Mouse (Mus musculus): ENCODE results near the gene Palm3. TPM values are rescaled to one million over a fixed set of nuclear protein-coding genes. Genes with fewer than 3 reads are reported as not detected.
"Not testable (repeated sequence)": the region's sequence is repeated elsewhere in the genome, so short reads cannot be mapped to it uniquely, and the experiment has no call there.

Palm3 gene
- polyA plus RNA-seq, 1 experiment from 2014 or later = 2.1 TPM

DNA sequence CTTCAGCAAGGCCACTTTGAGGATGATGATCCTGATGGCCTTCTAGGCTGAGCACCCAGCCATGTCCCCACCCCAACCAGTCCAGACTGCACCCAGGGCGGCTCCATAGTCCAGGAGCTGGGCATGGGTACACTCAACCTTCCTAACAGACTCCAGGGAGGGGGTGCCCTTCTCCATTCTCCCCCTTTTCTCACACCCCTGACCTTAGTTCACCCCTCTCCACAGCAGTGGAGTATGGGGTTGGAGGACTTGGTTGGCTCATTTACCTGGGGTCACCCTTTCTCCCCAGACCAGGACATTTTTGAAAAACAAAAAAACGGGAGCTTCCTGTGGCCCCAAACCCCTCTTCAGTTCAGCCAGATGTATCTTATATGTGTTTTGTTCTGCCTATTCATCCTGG, 21.4 kb upstream of the Palm3 start:
- Histone ChIP-seq H3K4me1 (ENCODE audit: control insufficient read depth, insufficient read depth, low read length) (peaks cover 23% of the 10 kb centered on the region), H3K27me3 (ENCODE audit: control insufficient read depth, insufficient read depth, low read length) (0 out of 2 replicates have a peak, but pooled peaks cover 6% of the 10 kb centered on the region)
- WGBS = 92% methylated on average over 2 of the region's 2 CpGs

DNA sequence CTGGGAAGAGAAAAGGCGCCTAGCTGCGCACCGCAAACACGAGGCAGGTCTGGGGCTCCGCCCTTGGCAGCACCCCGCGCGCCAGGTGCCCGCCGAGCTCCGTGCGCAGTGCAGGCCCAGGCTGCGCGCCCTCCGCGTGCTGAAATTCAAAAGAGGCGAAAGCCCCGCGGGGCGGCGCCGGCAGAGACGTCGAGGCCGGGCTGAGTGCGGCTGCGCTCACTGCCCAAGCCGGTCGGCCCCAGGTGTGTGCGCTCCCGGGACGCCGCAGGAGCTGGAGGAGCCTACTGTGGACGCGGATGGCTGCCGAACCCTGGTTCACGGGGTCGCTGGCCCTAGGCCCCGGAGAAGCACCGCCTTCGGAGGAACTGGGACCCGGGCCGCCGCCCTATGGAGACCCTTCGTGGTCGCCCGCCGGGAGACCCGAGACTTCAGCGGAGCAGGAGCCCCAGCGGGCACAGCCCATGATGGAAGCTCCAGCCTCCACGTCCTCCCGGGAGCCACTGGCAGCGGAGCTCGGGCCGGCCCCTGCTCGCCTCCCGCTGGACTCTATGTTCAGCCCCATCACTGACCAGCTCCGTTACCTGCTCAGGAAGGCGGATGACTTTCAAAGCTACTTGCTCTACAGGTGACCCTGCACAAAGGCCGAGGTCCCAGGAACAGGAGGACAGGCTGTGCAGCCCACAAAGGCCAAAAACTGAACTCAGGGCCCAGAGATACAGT, 19.8 kb upstream of the Palm3 start, which contains the start of gene 1700067K01Rik:
Gene 1700067K01Rik, plus strand, starts transcription at position 222 of the 720 bp plus-strand sequence.
- Histone ChIP-seq H3K27ac (replicated peaks; ENCODE audit: low read depth, low read length) (no peak within 1 kb of the TSS), H3K27me3 (ENCODE audit: control insufficient read depth, insufficient read depth, low read length) (0 out of 2 replicates have a peak, but pooled peaks cover 6% of the 10 kb centered on the region), H3K9ac (ENCODE audit: low read length) (no peak within 1 kb of the TSS), H3K4me1 (ENCODE audit: control insufficient read depth, insufficient read depth, low read length) (peaks cover 18% of the 10 kb centered on the region), H3K9me3 (ENCODE audit: control insufficient read depth, low read length) (no peaks in the 10 kb centered on the region), H3K4me2 (ENCODE audit: low read depth, severe bottlenecking) (peak within 1 kb of the TSS; percentile 29), H3K4me3 (ENCODE audit: low read depth, low read length) (0 out of 2 replicates have a peak within 1 kb of the TSS, but pooled peaks have one; percentile 5), H3K36me3 (ENCODE audit: control insufficient read depth, insufficient read depth, low read length) (peaks cover 5% of the 10 kb centered on the region; the same call in 1 of the 2 replicates)
- 23% methylated on average over 48 of the region's 61 CpGs for WGBS
- ATAC-seq (ENCODE audit: insufficient number of reproducible peaks, low FRiP score, low TSS enrichment, low read depth) = no peak
- no peak for DNase-seq (ENCODE audit: low spot score)

More for the DNA sequence above, 21.4 kb upstream of the Palm3 start:
- Histone ChIP-seq H3K4me3 (ENCODE audit: low read depth, low read length) (peak overlapping the region; percentile 76), H3K27ac (replicated peaks; ENCODE audit: low read depth, low read length) (no peak overlapping the region), H3K4me2 (ENCODE audit: low read depth, severe bottlenecking) (no peak overlapping the region), H3K9me3 (ENCODE audit: control insufficient read depth, low read length) (no peaks in the 10 kb centered on the region), H3K36me3 (ENCODE audit: control insufficient read depth, insufficient read depth, low read length) (peaks cover 5% of the 10 kb centered on the region; the same call in 1 of the 2 replicates), H3K9ac (ENCODE audit: low read length) (0 out of 2 replicates have a peak overlapping the region, but pooled peaks have one; percentile 12)
- DNase-seq (ENCODE audit: low spot score) (no peak), ATAC-seq (ENCODE audit: insufficient number of reproducible peaks, low FRiP score, low TSS enrichment, low read depth) (no peak)

DNA sequence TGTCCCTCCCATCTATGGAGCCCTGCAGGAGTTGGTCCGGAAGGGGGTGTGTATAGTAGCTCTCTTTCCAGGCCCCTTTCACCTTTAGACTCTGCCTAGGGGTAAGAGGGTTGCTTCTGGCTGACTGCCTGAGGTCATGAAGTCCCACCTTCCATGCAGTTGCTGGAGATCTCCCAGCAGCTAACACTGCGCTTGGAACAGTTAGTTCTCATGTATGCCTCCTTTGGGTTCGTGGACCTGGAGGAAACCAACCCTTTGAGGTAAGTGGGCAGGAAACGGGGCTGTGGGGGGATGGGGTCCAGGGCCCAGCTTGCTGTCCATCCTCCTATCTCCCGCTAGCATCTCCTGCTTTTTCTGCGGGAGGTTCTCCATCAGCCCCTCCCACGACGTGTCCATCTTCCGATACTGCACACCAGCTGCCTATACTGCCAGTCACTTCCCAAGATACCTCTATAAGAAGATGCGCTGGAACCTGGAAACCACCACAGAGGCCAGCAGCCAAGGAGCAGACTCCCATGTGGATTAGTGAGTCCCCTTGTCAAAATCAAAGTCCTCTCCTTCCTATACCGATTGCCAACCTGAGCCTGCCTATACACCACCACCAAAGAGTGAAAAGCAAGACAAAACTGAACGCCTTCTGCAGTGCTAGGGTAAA, 18.2 kb upstream of the Palm3 start:
- ATAC-seq (ENCODE audit: insufficient number of reproducible peaks, low FRiP score, low TSS enrichment, low read depth) = no peak
- 71% methylated on average over 12 of the region's 12 CpGs for WGBS
- peaks cover 18% of the 10 kb centered on the region for H3K4me1 ChIP-seq (ENCODE audit: control insufficient read depth, insufficient read depth, low read length)

DNA sequence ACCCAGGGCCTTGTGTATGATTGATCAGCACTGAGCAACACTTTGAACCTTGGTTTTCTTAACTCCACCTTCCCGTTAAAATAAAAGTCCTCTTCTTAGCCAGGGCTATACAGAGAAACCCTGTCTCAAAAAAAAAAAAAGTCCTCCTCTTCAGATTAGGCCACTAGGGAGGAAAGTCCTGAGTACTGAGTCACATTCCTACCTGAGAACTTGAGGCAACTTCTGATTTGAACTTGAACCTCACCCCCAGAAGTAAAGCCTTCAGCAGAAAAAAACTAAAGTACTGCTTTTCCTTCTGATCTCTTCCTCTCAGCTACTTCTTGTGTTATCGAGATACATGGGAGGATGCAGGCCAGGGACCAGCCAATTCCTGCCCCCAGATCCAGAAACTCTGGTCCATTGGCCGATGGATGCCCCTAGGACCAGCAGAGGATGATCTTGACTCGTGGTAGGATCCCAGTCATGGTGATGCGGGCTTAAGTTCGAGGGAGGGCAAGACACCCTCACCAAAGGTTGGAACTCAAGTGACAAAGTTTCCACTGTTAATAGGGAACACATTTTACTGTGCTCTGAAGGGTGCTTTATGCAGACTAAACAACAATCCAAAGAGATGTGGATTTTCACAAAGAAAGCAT, 17.5 kb upstream of the Palm3 start:
- Histone ChIP-seq H3K4me1 (ENCODE audit: control insufficient read depth, insufficient read depth, low read length) (peaks cover 18% of the 10 kb centered on the region), H3K27ac (replicated peaks; ENCODE audit: low read depth, low read length) (no peak overlapping the region), H3K9ac (ENCODE audit: low read length) (no peak overlapping the region; the same call in 1 of the 2 replicates), H3K27me3 (ENCODE audit: control insufficient read depth, insufficient read depth, low read length) (0 out of 2 replicates have a peak, but pooled peaks cover 6% of the 10 kb centered on the region), H3K9me3 (ENCODE audit: control insufficient read depth, low read length) (no peaks in the 10 kb centered on the region), H3K4me3 (ENCODE audit: low read depth, low read length) (peak overlapping the region; percentile 40), H3K36me3 (ENCODE audit: control insufficient read depth, insufficient read depth, low read length) (peaks cover 5% of the 10 kb centered on the region; the same call in 1 of the 2 replicates), H3K4me2 (ENCODE audit: low read depth, severe bottlenecking) (peak overlapping the region; percentile 76)
- ATAC-seq (ENCODE audit: insufficient number of reproducible peaks, low FRiP score, low TSS enrichment, low read depth) (no peak), DNase-seq (ENCODE audit: low spot score) (no peak)
- 75% methylated on average over 6 of the region's 6 CpGs for WGBS

More for the DNA sequence above, 18.2 kb upstream of the Palm3 start:
- H3K27ac ChIP-seq (replicated peaks; ENCODE audit: low read depth, low read length) = no peak overlapping the region
- no peak for DNase-seq (ENCODE audit: low spot score)
- H3K9ac ChIP-seq (ENCODE audit: low read length) = no peak overlapping the region
- H3K4me2 ChIP-seq (ENCODE audit: low read depth, severe bottlenecking) = no peak overlapping the region
- H3K27me3 ChIP-seq (ENCODE audit: control insufficient read depth, insufficient read depth, low read length) = 0 out of 2 replicates have a peak, but pooled peaks cover 6% of the 10 kb centered on the region
- H3K4me3 ChIP-seq (ENCODE audit: low read depth, low read length) = no peak overlapping the region
- peaks cover 5% of the 10 kb centered on the region; the same call in 1 of the 2 replicates for H3K36me3 ChIP-seq (ENCODE audit: control insufficient read depth, insufficient read depth, low read length)
- H3K9me3 ChIP-seq (ENCODE audit: control insufficient read depth, low read length) = no peaks in the 10 kb centered on the region

GRCm38 (mm10) chr8:84004533-84005201, 16.6 kb upstream of the Palm3 start:
- DNase-seq (ENCODE audit: low spot score) = peak; percentile 94
- 1% methylated on average over 30 of the region's 30 CpGs for WGBS

GRCm38 (mm10) chr8:84005502-84005901, 15.8 kb upstream of the Palm3 start:
- not testable (repeated sequence) for H3K9me3 ChIP-seq (ENCODE audit: control insufficient read depth, low read length); H3K36me3 ChIP-seq (ENCODE audit: control insufficient read depth, insufficient read depth, low read length); H3K9ac ChIP-seq (ENCODE audit: low read length); H3K27ac ChIP-seq (replicated peaks; ENCODE audit: low read depth, low read length); H3K4me3 ChIP-seq (ENCODE audit: low read depth, low read length); ATAC-seq (ENCODE audit: insufficient number of reproducible peaks, low FRiP score, low TSS enrichment, low read depth); H3K4me2 ChIP-seq (ENCODE audit: low read depth, severe bottlenecking); DNase-seq (ENCODE audit: low spot score); H3K27me3 ChIP-seq (ENCODE audit: control insufficient read depth, insufficient read depth, low read length)
- peaks cover 11% of the 10 kb centered on the region for H3K4me1 ChIP-seq (ENCODE audit: control insufficient read depth, insufficient read depth, low read length)
- WGBS = 94% methylated on average over 7 of the region's 7 CpGs

More at GRCm38 (mm10) chr8:84004533-84005201, 16.6 kb upstream of the Palm3 start:
- 0 out of 2 replicates have a peak, but pooled peaks cover 6% of the 10 kb centered on the region for H3K27me3 ChIP-seq (ENCODE audit: control insufficient read depth, insufficient read depth, low read length)
- peak overlapping the region; percentile 40 for H3K4me3 ChIP-seq (ENCODE audit: low read depth, low read length)
- peaks cover 9% of the 10 kb centered on the region for H3K4me1 ChIP-seq (ENCODE audit: control insufficient read depth, insufficient read depth, low read length)
- peak overlapping the region; percentile 76 for H3K4me2 ChIP-seq (ENCODE audit: low read depth, severe bottlenecking)
- H3K9ac ChIP-seq (ENCODE audit: low read length) = peak overlapping the region; percentile 60
- ATAC-seq (ENCODE audit: insufficient number of reproducible peaks, low FRiP score, low TSS enrichment, low read depth) = peak; percentile 77
- H3K27ac ChIP-seq (replicated peaks; ENCODE audit: low read depth, low read length) = peak overlapping the region; percentile 49; the same call in 1 of the 2 replicates
- no peaks in the 10 kb centered on the region for H3K9me3 ChIP-seq (ENCODE audit: control insufficient read depth, low read length)
- peaks cover 1% of the 10 kb centered on the region; the same call in 1 of the 2 replicates for H3K36me3 ChIP-seq (ENCODE audit: control insufficient read depth, insufficient read depth, low read length)

DNA sequence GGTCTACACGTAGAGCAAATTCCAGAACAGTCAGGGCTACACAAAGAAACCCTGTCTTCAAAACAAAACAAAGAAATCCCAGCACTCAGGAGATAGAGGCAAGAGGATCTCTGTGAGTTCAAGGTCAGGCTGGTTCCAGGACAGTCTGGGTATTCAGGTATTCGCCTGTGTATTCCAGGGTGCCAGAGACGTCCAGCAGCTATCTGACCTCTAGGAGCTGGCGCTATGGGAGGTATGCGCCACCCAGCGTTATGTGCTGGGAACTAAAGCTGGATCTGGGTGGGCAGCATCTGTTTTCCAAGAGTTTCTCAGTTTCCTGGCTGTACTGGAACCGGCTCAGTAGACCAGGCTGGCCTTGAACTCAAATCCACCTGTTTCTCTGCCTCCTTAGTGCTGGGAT, 12.9 kb upstream of the Palm3 start:
- ATAC-seq (ENCODE audit: insufficient number of reproducible peaks, low FRiP score, low TSS enrichment, low read depth) (no peak), DNase-seq (ENCODE audit: low spot score) (no peak)
- 36% methylated on average over 7 of the region's 7 CpGs for WGBS
- H3K27ac ChIP-seq (replicated peaks; ENCODE audit: low read depth, low read length) = no peak overlapping the region
- H3K9me3 ChIP-seq (ENCODE audit: control insufficient read depth, low read length) = no peaks in the 10 kb centered on the region
- H3K9ac ChIP-seq (ENCODE audit: low read length) = no peak overlapping the region
- peaks cover 27% of the 10 kb centered on the region for H3K4me1 ChIP-seq (ENCODE audit: control insufficient read depth, insufficient read depth, low read length)
- H3K36me3 ChIP-seq (ENCODE audit: control insufficient read depth, insufficient read depth, low read length) = no peaks in the 10 kb centered on the region
- no peak overlapping the region for H3K4me3 ChIP-seq (ENCODE audit: low read depth, low read length)
- H3K27me3 ChIP-seq (ENCODE audit: control insufficient read depth, insufficient read depth, low read length) = peaks cover 34% of the 10 kb centered on the region
- no peak overlapping the region for H3K4me2 ChIP-seq (ENCODE audit: low read depth, severe bottlenecking)

Measured in limb, embryonic 11.5 days (tissue).